Mouse (Mus musculus) splenic B cell, adult 2 months (primary cell): ENCODE data around the gene Kctd21.

Experiments
- DNase-seq: peaks from one replicate; pipeline ENCODE4 v3.0.0-alpha.2; 2011; ENCODE audit warnings: low read depth, low spot score
- H3K27me3 ChIP-seq: 2 replicates; pipeline ENCODE4 v1.6.1; 2012; ENCODE audit warnings: mild to moderate bottlenecking, low read length, moderate library complexity, mixed read lengths; ENCODE audit not compliant: control insufficient read depth, poor library complexity, insufficient read depth, severe bottlenecking
- H3K36me3 ChIP-seq: 2 replicates; pipeline ENCODE4 v1.6.1; 2012; ENCODE audit warnings: mild to moderate bottlenecking, low read length, moderate library complexity, mixed read lengths; ENCODE audit not compliant: control insufficient read depth, poor library complexity, insufficient read depth, severe bottlenecking

Kctd21 gene

GRCm38 (mm10) chr7:97331726-97332666, at the start of gene Kctd21, which contains the start of gene Usp35:
Gene Kctd21 (plus strand): TSS chr7:97332327.
Gene Usp35 (minus strand): TSS chr7:97332020.
- no peaks in the 10 kb centered on the region for H3K36me3 ChIP-seq
- no peaks in the 10 kb centered on the region for H3K27me3 ChIP-seq
- DNase-seq = peak; percentile 95

GRCm38 (mm10) chr7:97296986-97297385, 35.1 kb upstream of the Kctd21 start:
- no peaks in the 10 kb centered on the region for H3K27me3 ChIP-seq
- DNase-seq = no peak
- H3K36me3 ChIP-seq = no peaks in the 10 kb centered on the region

GRCm38 (mm10) chr7:97297466-97297865, 34.7 kb upstream of the Kctd21 start:
- Histone ChIP-seq H3K27me3 (no peaks in the 10 kb centered on the region), H3K36me3 (no peaks in the 10 kb centered on the region)
- peak; percentile 75 for DNase-seq

DNA sequence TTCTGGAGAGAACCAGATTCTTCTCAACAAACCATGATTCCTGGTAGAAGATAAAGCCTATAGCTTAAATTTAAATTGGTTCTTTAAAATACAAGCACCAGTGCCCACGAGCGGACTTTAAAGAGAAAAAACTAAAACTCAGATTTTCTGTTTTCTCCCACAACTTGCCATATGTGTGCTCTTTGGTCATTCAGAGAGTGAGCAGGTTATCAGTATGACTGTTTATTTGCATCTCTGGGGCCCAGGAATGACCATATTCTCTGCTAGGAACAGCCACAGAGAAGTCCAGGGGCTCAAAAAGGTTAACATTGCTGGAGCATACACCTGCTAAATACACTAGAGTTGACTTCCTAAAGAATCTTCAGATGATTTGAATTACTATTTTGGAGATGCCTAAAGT, 33.8 kb upstream of the Kctd21 start:
- no peak for DNase-seq
- Histone ChIP-seq H3K27me3 (no peaks in the 10 kb centered on the region), H3K36me3 (no peaks in the 10 kb centered on the region)

- Histone ChIP-seq H3K27me3 (no peaks in the 10 kb centered on the region), H3K36me3 (no peaks in the 10 kb centered on the region)
- DNase-seq = no peak
Measured at GRCm38 (mm10) chr7:97298943-97299342, 33.2 kb upstream of the Kctd21 start.

DNA sequence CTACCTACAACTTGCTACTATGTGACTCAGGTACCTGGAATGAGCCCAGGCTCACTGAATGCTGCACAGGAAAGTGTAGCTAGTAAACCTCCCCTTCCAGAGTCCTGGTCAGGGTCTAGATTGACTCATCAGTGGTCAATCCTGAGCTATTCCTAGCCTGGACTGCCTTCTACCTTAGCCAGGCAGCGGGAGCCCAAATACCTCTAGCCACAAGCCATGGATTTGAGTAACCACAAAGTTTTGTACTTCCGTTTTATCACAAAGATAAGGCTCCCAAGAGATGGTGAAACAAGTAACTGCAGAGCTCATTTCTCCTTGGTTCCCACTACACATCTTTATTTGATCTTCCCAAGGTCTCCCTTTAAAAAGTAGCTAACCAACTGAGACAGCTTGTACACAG, 31.2 kb upstream of the Kctd21 start:
- Histone ChIP-seq H3K27me3 (no peaks in the 10 kb centered on the region), H3K36me3 (no peaks in the 10 kb centered on the region)
- no peak for DNase-seq

- DNase-seq = no peak
- Histone ChIP-seq H3K27me3 (no peaks in the 10 kb centered on the region), H3K36me3 (no peaks in the 10 kb centered on the region)
Measured at GRCm38 (mm10) chr7:97301321-97301720, 30.8 kb upstream of the Kctd21 start.

DNA sequence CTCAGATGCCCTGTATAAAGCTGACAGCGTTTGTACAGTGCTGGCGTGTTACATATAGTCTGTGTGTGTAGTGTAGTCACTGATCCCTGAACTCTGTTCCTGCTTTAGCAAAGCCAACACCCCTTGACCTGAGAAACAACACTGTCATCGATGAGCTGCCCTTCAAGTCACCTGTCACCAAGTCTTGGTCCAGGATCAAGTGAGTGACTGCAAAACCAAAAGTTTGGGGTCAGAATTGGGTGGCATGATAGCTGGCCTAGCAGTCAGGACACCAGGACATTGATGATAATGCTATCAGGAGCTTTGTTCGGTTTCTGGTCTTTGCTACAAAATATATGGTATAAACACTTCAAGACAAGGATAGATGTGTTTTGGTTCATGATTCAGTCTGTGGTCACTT, 29.9 kb upstream of the Kctd21 start:
- no peaks in the 10 kb centered on the region for H3K36me3 ChIP-seq
- H3K27me3 ChIP-seq = no peaks in the 10 kb centered on the region
- DNase-seq = no peak

GRCm38 (mm10) chr7:97302876-97303275, 29.3 kb upstream of the Kctd21 start:
- no peaks in the 10 kb centered on the region for H3K36me3 ChIP-seq
- DNase-seq = no peak
- H3K27me3 ChIP-seq = no peaks in the 10 kb centered on the region

DNA sequence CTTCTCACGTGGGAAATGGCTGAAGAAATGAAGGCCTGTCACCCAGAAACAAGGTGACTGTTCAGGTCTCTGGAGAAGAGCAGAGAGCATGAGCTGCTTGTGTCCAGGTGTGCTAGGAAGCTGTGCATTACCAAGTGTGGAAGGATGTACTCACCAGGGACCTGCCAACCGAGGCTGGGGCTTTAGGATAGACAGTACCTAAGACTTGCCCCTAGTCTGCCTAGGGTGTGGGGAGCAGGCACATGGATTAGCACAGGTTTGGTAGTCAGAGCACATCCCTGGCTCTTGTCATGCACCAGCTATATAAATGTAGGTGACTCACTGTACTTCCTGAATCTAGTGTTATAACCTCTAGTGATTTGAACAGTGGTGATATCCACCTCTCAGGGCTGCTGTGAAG, 28.5 kb upstream of the Kctd21 start:
- H3K36me3 ChIP-seq = no peaks in the 10 kb centered on the region
- H3K27me3 ChIP-seq = no peaks in the 10 kb centered on the region
- DNase-seq = no peak

DNA sequence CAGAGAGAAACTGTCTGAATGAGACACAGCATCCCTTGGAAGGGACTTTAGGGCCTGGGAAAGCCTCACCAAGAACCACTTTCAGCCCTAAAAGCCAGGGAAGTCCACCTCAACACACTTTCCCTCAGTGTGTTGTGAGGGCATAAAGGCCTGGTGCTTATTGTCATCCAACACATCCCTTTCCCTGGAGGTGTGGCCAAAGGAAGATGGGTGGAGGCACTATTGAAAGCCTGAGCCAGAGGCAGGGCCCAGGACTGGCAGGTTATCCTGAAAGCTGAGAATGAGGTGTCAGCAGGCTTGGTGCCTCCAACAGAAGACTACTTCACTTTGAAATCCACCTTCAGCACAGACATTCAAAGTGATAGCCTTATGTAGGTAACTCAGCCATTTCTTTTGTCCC, 27.7 kb upstream of the Kctd21 start:
- no peaks in the 10 kb centered on the region for H3K27me3 ChIP-seq
- no peaks in the 10 kb centered on the region for H3K36me3 ChIP-seq
- no peak for DNase-seq

DNA sequence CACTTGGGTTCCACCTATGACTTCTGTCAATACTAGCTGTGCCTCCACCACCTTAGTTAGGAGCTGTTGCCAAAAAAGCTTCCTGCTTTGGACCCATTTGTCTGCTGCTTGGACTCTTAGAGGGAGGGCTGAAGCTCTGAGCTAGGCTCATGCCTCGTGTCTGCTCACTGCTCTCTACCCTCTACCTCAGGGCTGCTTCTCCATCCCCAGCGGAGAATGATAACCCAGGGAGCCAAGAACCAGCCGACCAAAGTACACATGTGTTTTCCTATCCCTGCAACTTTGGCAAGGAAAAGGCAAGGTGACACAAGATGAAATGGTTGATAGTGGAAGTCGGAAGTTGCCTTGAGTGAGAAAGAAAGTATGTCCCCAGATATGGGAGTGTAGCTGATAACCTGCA, 26.9 kb upstream of the Kctd21 start:
- Histone ChIP-seq H3K27me3 (no peaks in the 10 kb centered on the region), H3K36me3 (no peaks in the 10 kb centered on the region)
- no peak for DNase-seq

DNA sequence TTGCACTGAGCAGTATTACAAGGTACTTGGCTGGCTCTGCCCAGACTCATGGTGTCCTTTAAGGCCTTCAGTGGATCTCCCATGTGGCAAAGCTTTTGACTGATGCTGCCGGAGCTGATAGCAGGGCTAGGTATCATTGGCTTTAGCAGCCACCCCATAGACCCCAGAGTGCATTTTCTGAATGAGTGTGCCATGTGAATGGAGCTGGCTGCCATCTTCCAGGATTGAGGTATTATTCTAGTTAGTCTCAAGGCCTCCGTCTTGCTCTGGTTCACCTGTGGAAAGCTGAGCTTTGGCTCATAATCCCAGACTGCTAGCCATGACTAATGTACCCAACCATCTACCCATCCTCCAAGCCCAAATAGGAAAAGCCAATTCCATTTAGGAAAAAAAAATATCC, 25.3 kb upstream of the Kctd21 start:
- no peak for DNase-seq
- Histone ChIP-seq H3K27me3 (no peaks in the 10 kb centered on the region), H3K36me3 (no peaks in the 10 kb centered on the region)

DNA sequence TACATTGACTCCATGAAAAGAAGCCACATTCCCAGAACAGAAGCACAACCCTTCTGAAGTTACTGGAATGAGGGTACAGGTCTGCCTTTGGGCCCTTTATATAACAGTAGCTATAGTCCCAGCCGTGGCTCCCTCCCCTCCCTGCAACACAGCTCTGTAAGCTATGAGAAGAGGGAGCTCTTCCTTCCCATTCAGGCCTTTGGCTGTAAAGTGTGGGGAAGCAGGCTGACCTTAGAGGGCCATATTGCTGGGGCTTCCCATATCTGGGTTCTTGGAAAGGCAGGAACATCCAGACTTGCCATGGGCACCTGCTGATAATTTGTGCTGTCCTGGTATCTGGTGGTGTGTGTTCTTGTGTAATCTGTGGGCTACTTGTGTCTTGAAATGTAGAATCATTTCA, 24.6 kb upstream of the Kctd21 start:
- H3K36me3 ChIP-seq = no peaks in the 10 kb centered on the region
- H3K27me3 ChIP-seq = no peaks in the 10 kb centered on the region
- DNase-seq = no peak

- no peaks in the 10 kb centered on the region for H3K36me3 ChIP-seq
- DNase-seq = no peak
- H3K27me3 ChIP-seq = no peaks in the 10 kb centered on the region
Measured at GRCm38 (mm10) chr7:97309461-97310340, 22.4 kb upstream of the Kctd21 start.
